Mouse (Mus musculus) myocyte (in vitro differentiated cells): ENCODE measurements around the gene Tfeb.

Experiments
- E2F4 ChIP-seq: IDR thresholded peaks from one replicate; pipeline ENCODE4 v1.6.1; 2011; ENCODE audit warnings: mild to moderate bottlenecking, control low read depth, moderate library complexity; ENCODE audit not compliant: insufficient read depth
- MYOD1 ChIP-seq, 3 experiments: IDR thresholded peaks; one replicate each; pipeline ENCODE4 v1.6.1; 2011; ENCODE audit warnings: control low read depth in 2 of 3, low read depth in 2 of 3, mild to moderate bottlenecking in 2 of 3, moderate library complexity in 1 of 3; ENCODE audit not compliant: insufficient read length in 2 of 3, control insufficient read depth in 1 of 3
- MYOG ChIP-seq, 3 experiments: IDR thresholded peaks; one replicate each; pipeline ENCODE4 v1.6.1; 2011; ENCODE audit warnings: control low read depth in 2 of 3, low read depth in 2 of 3, mild to moderate bottlenecking in 2 of 3; ENCODE audit not compliant: insufficient read length in 2 of 3, control insufficient read depth in 1 of 3, insufficient read depth in 1 of 3
- POLR2A ChIP-seq: IDR thresholded peaks from one replicate; pipeline ENCODE4 v1.6.1; 2011; ENCODE audit warnings: low read depth, mild to moderate bottlenecking, control low read depth, moderate library complexity; ENCODE audit not compliant: insufficient read length
- POLR2AphosphoS2 ChIP-seq: IDR thresholded peaks from one replicate; pipeline ENCODE4 v1.6.1; 2011; ENCODE audit warnings: low read depth, control low read depth; ENCODE audit not compliant: insufficient read length
- SRF ChIP-seq: IDR thresholded peaks from one replicate; pipeline ENCODE4 v1.6.1; 2011; ENCODE audit warnings: low read depth; ENCODE audit not compliant: control insufficient read depth, insufficient read length
- TCF12 ChIP-seq: IDR thresholded peaks from one replicate; pipeline ENCODE4 v1.6.1; 2011; ENCODE audit warnings: mild to moderate bottlenecking, control low read depth; ENCODE audit not compliant: poor library complexity, insufficient read depth, severe bottlenecking
- USF1 ChIP-seq: IDR thresholded peaks from one replicate; pipeline ENCODE4 v1.6.1; 2011; ENCODE audit warnings: low read depth, mild to moderate bottlenecking, control low read depth, moderate library complexity

DNA sequence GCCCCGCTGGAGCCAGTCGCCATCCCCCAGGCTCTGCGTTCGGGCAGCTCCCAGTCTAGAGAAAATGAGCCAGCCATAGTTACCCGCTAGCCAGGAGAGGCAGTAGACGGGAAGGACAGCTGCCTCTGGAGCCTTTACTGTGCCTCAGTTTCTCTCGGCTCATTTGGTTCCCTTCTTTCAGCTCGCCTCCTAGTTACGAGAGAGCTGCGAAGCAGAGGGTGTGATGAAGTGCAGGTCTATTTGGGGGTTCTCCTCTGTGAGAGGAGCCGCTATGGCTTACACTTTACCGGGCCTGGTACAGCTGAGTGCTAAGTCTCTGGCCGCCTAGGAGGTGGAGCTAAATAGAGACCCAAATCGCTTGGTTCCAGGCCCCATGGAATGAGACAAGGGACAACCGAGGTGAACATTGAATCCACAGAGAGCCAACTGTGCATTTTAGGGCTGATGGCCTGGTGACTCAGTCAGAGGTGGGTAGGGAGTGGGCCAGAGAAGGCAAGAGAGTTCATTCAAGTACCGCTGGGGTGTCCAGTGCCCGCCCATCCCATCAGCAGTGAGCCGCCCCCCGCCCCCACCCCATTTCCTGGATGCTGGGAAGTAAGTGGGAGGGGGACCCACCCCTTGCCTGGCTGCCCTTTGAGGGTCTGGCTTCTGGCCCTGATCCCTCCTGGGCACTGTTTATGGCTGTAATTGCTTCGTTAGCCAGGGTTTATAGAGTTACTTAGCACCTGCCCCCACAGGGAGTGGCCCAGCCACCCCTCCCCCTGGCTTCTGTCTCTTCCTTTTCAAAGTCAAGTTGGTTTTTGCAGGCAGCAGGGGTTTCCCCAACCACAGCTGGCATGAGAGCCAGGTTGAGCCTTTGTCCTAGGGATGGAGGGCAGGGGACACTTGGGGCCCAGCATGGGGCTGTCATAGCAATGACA lies 2.3 kb downstream of the Tfeb start:
- TF ChIP-seq POLR2AphosphoS2 (no peak), MYOG (IDR thresholded peaks at IDR 0.05; ENCODE audit: control insufficient read depth in 1 of 3, insufficient read depth in 1 of 3, insufficient read length in 2 of 3, low read depth in 2 of 3) (peak in 1 of 3 experiments; percentile 14), POLR2A (no peak), USF1 (no peak), SRF (no peak), TCF12 (no peak), MYOD1 (IDR thresholded peaks at IDR 0.05; ENCODE audit: control insufficient read depth in 1 of 3, insufficient read length in 2 of 3, low read depth in 2 of 3) (peak in 2 of 3 experiments; percentile 7 to 43), E2F4 (no peak)
